In genomic region chr17:46266986-46267385, GRCm38 (mm10) we compare ENCODE assay signal across 15 mouse cellular contexts. TPM values are rescaled to one million over a fixed set of nuclear protein-coding genes. Genes with fewer than 3 reads are reported as not detected.
DNase-seq lines count a peak whose midpoint lies in the region; ATAC-seq and TF ChIP-seq lines count a peak whose summit lies in the region.
"Had no signal": no experiment of that assay in that cellular context is flagged by ENCODE, and none has a peak within 500 bp of the region (broad histone marks: within the 10 kb centered on the region; RNA-seq: fewer than 3 reads in every experiment).

No protein-coding gene starts in this region.

- H3K9me3 ChIP-seq in intestine, embryonic 16.5 days (ENCODE audit: control insufficient read depth, low read length), result no peaks in the 10 kb centered on the region
- H3K9me3 ChIP-seq in intestine, embryonic 15.5 days, result no peaks in the 10 kb centered on the region
- H3K9me3 ChIP-seq in E14TG2a.4 (ENCODE audit: low read length), result no peaks in the 10 kb centered on the region
- no peaks in the 10 kb centered on the region for H3K9me3 ChIP-seq in limb, embryonic 15.5 days
- H3K9me3 ChIP-seq: heart, embryonic 10.5 days; hindbrain, embryonic 12.5 days; liver, embryonic 15.5 days; megakaryocyte, embryonic 14.5 days had no signal

- TF ChIP-seq CTCF in E14TG2a.4 (conservative IDR thresholded peaks at IDR 0.05; ENCODE audit: low read length), result no peak

- peaks cover 42% of the 10 kb centered on the region for H3K4me1 ChIP-seq in intestine, embryonic 16.5 days (ENCODE audit: control insufficient read depth, insufficient read depth, low read length)
- H3K4me1 ChIP-seq in intestine, embryonic 15.5 days (replicated peaks), result peaks cover 33% of the 10 kb centered on the region
- peaks cover 79% of the 10 kb centered on the region for H3K4me1 ChIP-seq in E14TG2a.4 (replicated peaks; ENCODE audit: low read depth, low read length)
- H3K4me1 ChIP-seq in limb, embryonic 15.5 days, result peaks cover 26% of the 10 kb centered on the region
- H3K4me1 ChIP-seq: hindbrain, embryonic 12.5 days; megakaryocyte, embryonic 14.5 days had no signal

- H3K4me2 ChIP-seq in intestine, embryonic 16.5 days (ENCODE audit: low read depth, low read length), result no peak overlapping the region
- H3K4me2 ChIP-seq in intestine, embryonic 15.5 days (replicated peaks), result no peak overlapping the region
- H3K4me2 ChIP-seq in limb, embryonic 15.5 days, result no peak overlapping the region
- H3K4me2 ChIP-seq: hindbrain, embryonic 12.5 days; liver, embryonic 15.5 days had no signal

- H3K27me3 ChIP-seq in intestine, embryonic 16.5 days (replicated peaks; ENCODE audit: control insufficient read depth, insufficient read depth, low read length), result no peaks in the 10 kb centered on the region
- no peaks in the 10 kb centered on the region for H3K27me3 ChIP-seq in intestine, embryonic 15.5 days (replicated peaks)
- no peaks in the 10 kb centered on the region for H3K27me3 ChIP-seq in E14TG2a.4 (ENCODE audit: insufficient read depth, low read length)
- H3K27me3 ChIP-seq in limb, embryonic 15.5 days, result no peaks in the 10 kb centered on the region
- H3K27me3 ChIP-seq: hindbrain, embryonic 12.5 days; liver, embryonic 15.5 days; megakaryocyte, embryonic 14.5 days had no signal

- DNase-seq in R1 (ENCODE audit: low read depth, low spot score), result peak; percentile 75
- no peak for DNase-seq in adrenal gland, postnatal 36 days
- DNase-seq in cerebellum, postnatal 4 days (ENCODE audit: low spot score in 2 of 2), result no peak
- DNase-seq: adrenal gland, adult 2 months; cerebellum, adult 9-10 months; kidney, adult 9 months; thymus, postnatal 14 days had no signal

- H3K9ac ChIP-seq in intestine, embryonic 16.5 days (ENCODE audit: low read depth, low read length), result no peak overlapping the region
- no peak overlapping the region for H3K9ac ChIP-seq in intestine, embryonic 15.5 days
- no peak overlapping the region for H3K9ac ChIP-seq in limb, embryonic 15.5 days
- H3K9ac ChIP-seq: hindbrain, embryonic 12.5 days; liver, embryonic 15.5 days had no signal

- no peak overlapping the region for H3K27ac ChIP-seq in intestine, embryonic 16.5 days (ENCODE audit: low read length)
- H3K27ac ChIP-seq in intestine, embryonic 15.5 days, result no peak overlapping the region
- peak overlapping the region; percentile 34; the same call in 1 of the 2 replicates for H3K27ac ChIP-seq in limb, embryonic 15.5 days
- H3K27ac ChIP-seq: heart, embryonic 10.5 days; hindbrain, embryonic 12.5 days; liver, embryonic 15.5 days had no signal

- 58% methylated on average over 6 of the region's 6 CpGs for WGBS in intestine, embryonic 16.5 days
- 50% methylated on average over 6 of the region's 6 CpGs for WGBS in intestine, embryonic 15.5 days
- WGBS in limb, embryonic 15.5 days, result 44% methylated on average over 6 of the region's 6 CpGs

- H3K36me3 ChIP-seq in intestine, embryonic 16.5 days (ENCODE audit: control insufficient read depth, insufficient read depth, low read length), result peaks cover 22% of the 10 kb centered on the region
- peaks cover 36% of the 10 kb centered on the region for H3K36me3 ChIP-seq in intestine, embryonic 15.5 days
- peaks cover 92% of the 10 kb centered on the region for H3K36me3 ChIP-seq in E14TG2a.4 (ENCODE audit: insufficient read depth, low read length)
- peaks cover 83% of the 10 kb centered on the region for H3K36me3 ChIP-seq in limb, embryonic 15.5 days

- H3K4me3 ChIP-seq in intestine, embryonic 16.5 days (ENCODE audit: low read length), result no peak overlapping the region
- no peak overlapping the region for H3K4me3 ChIP-seq in intestine, embryonic 15.5 days (replicated peaks)
- H3K4me3 ChIP-seq in E14TG2a.4 (replicated peaks; ENCODE audit: low read length), result 0 out of 2 replicates have a peak overlapping the region, but pooled peaks have one; percentile 20
- H3K4me3 ChIP-seq in limb, embryonic 15.5 days, result no peak overlapping the region
- H3K4me3 ChIP-seq: heart, embryonic 10.5 days; hindbrain, embryonic 12.5 days; liver, embryonic 15.5 days; megakaryocyte, embryonic 14.5 days had no signal

- ATAC-seq in intestine, embryonic 16.5 days, result 0 out of 2 replicates have a peak, but pooled peaks have one; percentile 0
- ATAC-seq in intestine, embryonic 15.5 days, result no peak
- ATAC-seq in limb, embryonic 15.5 days (ENCODE audit: insufficient number of reproducible peaks, low FRiP score, low TSS enrichment, low read depth), result no peak

RNA-seq across cellular contexts. Expression of gene Lrrc73, which starts 13.7 kb away (rescaled TPM):
- polyA plus RNA-seq in intestine, embryonic 16.5 days (2015; fragmentation: Nextera tagmentation; extraction: Ambion mirVana), result 0.43 and 0.75 TPM in 2 replicates
- 0.46 and 0.69 TPM in 2 replicates for polyA plus RNA-seq in intestine, embryonic 15.5 days (2015; fragmentation: Nextera tagmentation; extraction: Ambion mirVana)
- polyA plus RNA-seq in limb, embryonic 15.5 days (2015; fragmentation: Nextera tagmentation; extraction: Ambion mirVana), result 1.3 and 1.4 TPM in 2 replicates
- 1 to 10 TPM; 5.4 to 8.9 TPM for total RNA-seq in adrenal gland, postnatal 36 days (2021)
- polyA plus RNA-seq: liver, embryonic 15.5 days had no signal

RNA-seq across cellular contexts. Expression of gene Tjap1, which starts 15.8 kb away (rescaled TPM):
- polyA plus RNA-seq in intestine, embryonic 16.5 days (2015; fragmentation: Nextera tagmentation; extraction: Ambion mirVana), result 27.0 and 29.6 TPM in 2 replicates
- polyA plus RNA-seq in intestine, embryonic 15.5 days (2015; fragmentation: Nextera tagmentation; extraction: Ambion mirVana), result 28.6 and 29.6 TPM in 2 replicates
- polyA plus RNA-seq in limb, embryonic 15.5 days (2015; fragmentation: Nextera tagmentation; extraction: Ambion mirVana), result 50.9 and 58.6 TPM in 2 replicates
- total RNA-seq in adrenal gland, postnatal 36 days (2021), result 10 to 100 TPM; 46.1 to 49.9 TPM

RNA-seq across cellular contexts. Expression of gene Yipf3, which starts 19.1 kb away (rescaled TPM):
- polyA plus RNA-seq in intestine, embryonic 16.5 days (2015; fragmentation: Nextera tagmentation; extraction: Ambion mirVana), result 122 and 123 TPM in 2 replicates
- polyA plus RNA-seq in intestine, embryonic 15.5 days (2015; fragmentation: Nextera tagmentation; extraction: Ambion mirVana), result 86.8 and 111 TPM in 2 replicates
- 133 and 162 TPM in 2 replicates for polyA plus RNA-seq in limb, embryonic 15.5 days (2015; fragmentation: Nextera tagmentation; extraction: Ambion mirVana)
- total RNA-seq in adrenal gland, postnatal 36 days (2021), result 100 to 1,000 TPM; 137 to 176 TPM

RNA-seq across cellular contexts. Expression of gene Polr1c, which starts 19.1 kb away (rescaled TPM):
- 64.5 and 69.5 TPM in 2 replicates for polyA plus RNA-seq in intestine, embryonic 16.5 days (2015; fragmentation: Nextera tagmentation; extraction: Ambion mirVana)
- polyA plus RNA-seq in intestine, embryonic 15.5 days (2015; fragmentation: Nextera tagmentation; extraction: Ambion mirVana), result 75.3 and 75.8 TPM in 2 replicates
- polyA plus RNA-seq in limb, embryonic 15.5 days (2015; fragmentation: Nextera tagmentation; extraction: Ambion mirVana), result 75.4 and 76.5 TPM in 2 replicates
- total RNA-seq in adrenal gland, postnatal 36 days (2021), result 100 to 1,000 TPM in 1 of 2 experiments, 10 to 100 TPM in 1; 97.8 to 119 TPM

RNA-seq across cellular contexts. Expression of gene Dlk2, which starts 30.2 kb away (rescaled TPM):
- 0.54 and 0.69 TPM in 2 replicates for polyA plus RNA-seq in intestine, embryonic 16.5 days (2015; fragmentation: Nextera tagmentation; extraction: Ambion mirVana)
- 0.64 and 0.77 TPM in 2 replicates for polyA plus RNA-seq in intestine, embryonic 15.5 days (2015; fragmentation: Nextera tagmentation; extraction: Ambion mirVana)
- polyA plus RNA-seq in limb, embryonic 15.5 days (2015; fragmentation: Nextera tagmentation; extraction: Ambion mirVana), result 14.5 and 15.2 TPM in 2 replicates
- under 1 TPM in 1 of 2 experiments, not detected in 1; 0.33 TPM for total RNA-seq in adrenal gland, postnatal 36 days (2021)
- polyA plus RNA-seq: liver, embryonic 15.5 days had no signal
